Mouse (Mus musculus) hindbrain, embryonic 11.5 days (tissue): Measurements from ENCODE around the gene Kcnd3. TPM values are rescaled to one million over a fixed set of nuclear protein-coding genes. Genes with fewer than 3 reads are reported as not detected.
"Not testable (repeated sequence)": the region's sequence is repeated elsewhere in the genome, so short reads cannot be mapped to it uniquely, and the experiment has no call there.

ENCODE experiments used
- ATAC-seq: fragments of 200-750 bp; cut with Nextera tagmentation; 2 replicates; pipeline ENCODE4 v1.8.0; 2017; ENCODE audit warnings: mild to moderate bottlenecking, moderate TSS enrichment, moderate library complexity; ENCODE audit not compliant: low FRiP score
- DNase-seq: peaks from one replicate; pipeline ENCODE4 v3.0.0-alpha.2; 2015; ENCODE audit warnings: low spot score
- H3K27ac ChIP-seq: fragments of 300-500 bp; sonication (generic); 2 replicates; pipeline ENCODE4 v1.5.1; 2014; ENCODE audit warnings: mild to moderate bottlenecking, low read depth, low read length
- H3K27me3 ChIP-seq: fragments of 300-500 bp; sonication (generic); 2 replicates; pipeline ENCODE4 v1.6.1; 2014; ENCODE audit warnings: mild to moderate bottlenecking, low read length, moderate library complexity, mixed read lengths; ENCODE audit not compliant: control insufficient read depth, insufficient read depth
- H3K36me3 ChIP-seq: fragments of 300-500 bp; sonication (generic); 2 replicates; pipeline ENCODE4 v1.6.1; 2014; ENCODE audit warnings: mild to moderate bottlenecking, low read length, moderate library complexity, mixed read lengths; ENCODE audit not compliant: control insufficient read depth, insufficient read depth
- H3K4me1 ChIP-seq: fragments of 300-500 bp; sonication (generic); replicated peaks from 2 replicates; pipeline ENCODE4 v1.6.1; 2014; ENCODE audit warnings: low read length, mixed read lengths; ENCODE audit not compliant: control insufficient read depth, insufficient read depth
- H3K4me2 ChIP-seq: fragments of 300-500 bp; sonication (generic); replicated peaks from 2 replicates; pipeline ENCODE4 v1.6.1; 2014; ENCODE audit warnings: mild to moderate bottlenecking, low read depth, low read length
- H3K4me3 ChIP-seq: fragments of 300-500 bp; sonication (generic); 2 replicates; pipeline ENCODE4 v1.5.1; 2014; ENCODE audit warnings: low read depth, low read length
- H3K9ac ChIP-seq: fragments of 300-500 bp; sonication (generic); 2 replicates; pipeline ENCODE4 v1.6.1; 2014; ENCODE audit warnings: low read depth, low read length
- H3K9me3 ChIP-seq: fragments of 300-500 bp; sonication (generic); 2 replicates; pipeline ENCODE4 v1.6.1; 2016; ENCODE audit warnings: low read length; ENCODE audit not compliant: control insufficient read depth
- WGBS: fragments of 180-500 bp; shearing (Covaris S2); extraction: QIAGEN DNeasy Blood & Tissue Kit; methylation state at CpG from one replicate; pipeline ENCODE4 v1.1.7; 2014; 5-methylcytosine and 5-hydroxymethylcytosine counted together
- polyA plus RNA-seq: library from polyadenylated mRNA; unstranded; fragments of >200 nt; fragmentation: Nextera tagmentation; extraction: Ambion mirVana; gene quantifications from 2 replicates; pipeline ENCODE4 v1.2.1, GENCODE M21; 2014

Gene Kcnd3
- polyA plus RNA-seq, 1 experiment from 2014 or later, result 3.0 TPM

GRCm38 (mm10) chr3:105693327-105694080 lies 241.4 kb downstream of the Kcnd3 start:
- no peaks in the 10 kb centered on the region for H3K27me3 ChIP-seq
- H3K36me3 ChIP-seq, result no peaks in the 10 kb centered on the region
- no peak for DNase-seq
- no peak overlapping the region for H3K9ac ChIP-seq
- no peak overlapping the region for H3K4me2 ChIP-seq
- ATAC-seq, result no peak
- WGBS, result 77% methylated on average over 14 of the region's 14 CpGs
- H3K4me3 ChIP-seq, result no peak overlapping the region
- H3K27ac ChIP-seq, result no peak overlapping the region
- peaks cover 6% of the 10 kb centered on the region for H3K4me1 ChIP-seq
- no peaks in the 10 kb centered on the region for H3K9me3 ChIP-seq

- Histone ChIP-seq H3K27me3 (no peaks in the 10 kb centered on the region), H3K9me3 (no peaks in the 10 kb centered on the region), H3K4me1 (peaks cover 6% of the 10 kb centered on the region), H3K36me3 (no peaks in the 10 kb centered on the region), H3K4me3 (no peak overlapping the region), H3K27ac (peak overlapping the region; percentile 65), H3K9ac (no peak overlapping the region), H3K4me2 (peak overlapping the region; percentile 18; the same call in 1 of the 2 replicates)
- 35% methylated on average over 20 of the region's 20 CpGs for WGBS
- DNase-seq (peak; percentile 43), ATAC-seq (peak; percentile 68)
Observed at GRCm38 (mm10) chr3:105695476-105696386, 243.6 kb downstream of the Kcnd3 start.

GRCm38 (mm10) chr3:105696387-105697147 lies 244.4 kb downstream of the Kcnd3 start:
- Histone ChIP-seq H3K9ac (no peak overlapping the region), H3K27me3 (no peaks in the 10 kb centered on the region), H3K4me1 (peaks cover 6% of the 10 kb centered on the region), H3K4me3 (no peak overlapping the region), H3K27ac (no peak overlapping the region), H3K36me3 (no peaks in the 10 kb centered on the region), H3K4me2 (no peak overlapping the region), H3K9me3 (no peaks in the 10 kb centered on the region)
- DNase-seq, result no peak
- no peak for ATAC-seq
- WGBS, result 74% methylated on average over 17 of the region's 17 CpGs

GRCm38 (mm10) chr3:105697148-105697441 lies 245.0 kb downstream of the Kcnd3 start:
- Histone ChIP-seq H3K4me3 (no peak overlapping the region), H3K27me3 (no peaks in the 10 kb centered on the region; the same call in 1 of the 2 replicates), H3K9me3 (no peaks in the 10 kb centered on the region), H3K36me3 (no peaks in the 10 kb centered on the region), H3K4me2 (no peak overlapping the region), H3K27ac (no peak overlapping the region), H3K9ac (no peak overlapping the region), H3K4me1 (peaks cover 6% of the 10 kb centered on the region)
- 72% methylated on average over 5 of the region's 5 CpGs for WGBS
- ATAC-seq (no peak), DNase-seq (no peak)

GRCm38 (mm10) chr3:105698311-105698710 lies 246.2 kb downstream of the Kcnd3 start:
- Histone ChIP-seq H3K27me3 (peaks cover 3% of the 10 kb centered on the region), H3K4me2 (no peak overlapping the region), H3K9ac (no peak overlapping the region), H3K4me3 (no peak overlapping the region), H3K4me1 (peaks cover 6% of the 10 kb centered on the region), H3K36me3 (no peaks in the 10 kb centered on the region), H3K27ac (no peak overlapping the region), H3K9me3 (no peaks in the 10 kb centered on the region)
- DNase-seq, result no peak
- 92% methylated on average over 1 of the region's 1 CpGs for WGBS
- ATAC-seq, result no peak

GRCm38 (mm10) chr3:105699241-105699933 lies 247.3 kb downstream of the Kcnd3 start:
- Histone ChIP-seq H3K27ac (no peak overlapping the region), H3K4me2 (no peak overlapping the region), H3K4me3 (no peak overlapping the region), H3K9ac (no peak overlapping the region), H3K36me3 (no peaks in the 10 kb centered on the region), H3K27me3 (peaks cover 3% of the 10 kb centered on the region), H3K9me3 (no peaks in the 10 kb centered on the region), H3K4me1 (peaks cover 6% of the 10 kb centered on the region)
- ATAC-seq (no peak), DNase-seq (no peak)
- WGBS, result 56% methylated on average over 3 of the region's 3 CpGs

GRCm38 (mm10) chr3:105700786-105701185 lies 248.7 kb downstream of the Kcnd3 start:
- not testable (repeated sequence) for H3K4me1 ChIP-seq, H3K36me3 ChIP-seq, DNase-seq, H3K9ac ChIP-seq, H3K4me2 ChIP-seq, ATAC-seq, H3K27me3 ChIP-seq, H3K4me3 ChIP-seq, H3K27ac ChIP-seq, H3K9me3 ChIP-seq
- WGBS, result 48% methylated on average over 1 of the region's 1 CpGs

- Histone ChIP-seq H3K9ac (no peak overlapping the region), H3K27ac (no peak overlapping the region), H3K36me3 (no peaks in the 10 kb centered on the region), H3K27me3 (peaks cover 10% of the 10 kb centered on the region), H3K4me1 (peaks cover 2% of the 10 kb centered on the region; the same call in 1 of the 2 replicates), H3K4me2 (no peak overlapping the region), H3K9me3 (no peaks in the 10 kb centered on the region), H3K4me3 (no peak overlapping the region)
- no peak for DNase-seq
- 58% methylated on average over 5 of the region's 5 CpGs for WGBS
- no peak for ATAC-seq
Observed at GRCm38 (mm10) chr3:105701399-105701798, 249.3 kb downstream of the Kcnd3 start.
